Mouse (Mus musculus): Measurements from ENCODE around the gene Dus2. TPM values are rescaled to one million over a fixed set of nuclear protein-coding genes. Genes with fewer than 3 reads are reported as not detected.

Gene Dus2
- total RNA-seq, 2 experiments from 2014 or later: 8.8 to 8.9 TPM

DNA sequence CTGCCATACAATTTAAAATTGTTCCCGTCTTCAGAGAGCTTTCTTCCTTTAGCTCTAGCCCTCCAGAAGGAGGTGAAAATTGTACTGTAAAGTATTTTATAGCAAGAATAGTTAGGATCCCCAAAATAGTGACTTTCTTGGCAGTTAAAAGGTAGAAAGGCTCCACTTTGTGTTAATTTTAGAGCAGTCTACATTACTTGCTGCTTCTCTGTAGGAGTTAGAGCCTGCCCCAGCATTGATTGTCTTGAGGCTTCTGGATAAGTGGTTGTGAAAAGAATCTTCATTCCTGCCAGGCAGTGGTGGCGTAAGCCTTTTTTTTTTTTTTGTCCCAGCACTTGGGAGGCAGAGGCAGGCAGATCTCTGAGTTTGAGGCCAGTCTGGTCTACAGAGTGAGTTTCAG is 75.6 kb downstream of the Dus2 start:
- DNase-seq (ENCODE audit: low spot score): no peak
- intact Hi-C loops (cut with DNase I): no loop called here

DNA sequence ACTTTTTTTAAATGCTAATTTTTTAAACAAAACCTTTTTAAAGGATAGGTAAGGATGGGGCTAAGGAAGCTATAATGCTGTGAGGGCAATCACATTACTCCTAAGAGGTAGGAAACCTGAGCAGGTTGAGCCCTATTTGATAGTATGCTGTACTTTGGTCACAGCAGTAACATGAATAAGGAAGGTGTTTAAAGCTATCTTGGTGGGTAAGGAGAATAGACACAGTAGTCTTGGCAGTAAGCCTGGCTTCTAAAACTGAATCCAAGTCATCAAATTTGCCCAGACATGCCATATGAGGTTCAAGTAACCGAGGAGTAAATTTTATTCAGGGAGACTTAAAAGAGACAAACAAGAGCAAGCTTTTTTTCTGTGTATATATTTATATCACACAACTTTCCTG is 78.4 kb downstream of the Dus2 start:
- intact Hi-C loops (cut with DNase I): no loop called here
- DNase-seq (ENCODE audit: low spot score): no peak

DNA sequence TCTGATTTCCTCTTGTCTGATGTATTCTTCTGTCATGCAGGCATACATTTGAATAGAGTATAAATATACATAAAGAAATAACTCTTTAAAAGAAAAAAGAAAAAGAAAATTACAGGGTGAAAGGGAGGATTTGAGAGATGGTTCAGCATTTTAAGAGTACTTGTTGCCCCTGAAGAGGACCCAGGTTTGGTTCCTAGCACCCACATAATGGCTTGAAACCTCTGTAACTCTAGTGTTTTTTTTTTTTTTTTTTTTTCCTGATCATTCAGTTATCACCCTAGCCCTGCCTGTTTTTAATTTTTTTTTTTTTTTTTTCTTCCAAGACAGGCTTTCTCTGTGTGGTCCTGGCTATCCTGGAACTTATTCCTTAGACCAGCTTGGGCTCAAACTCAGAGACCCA is 81.0 kb downstream of the Dus2 start:
- intact Hi-C loops (cut with DNase I): no loop called here
- no peak for DNase-seq (ENCODE audit: low spot score)

DNA sequence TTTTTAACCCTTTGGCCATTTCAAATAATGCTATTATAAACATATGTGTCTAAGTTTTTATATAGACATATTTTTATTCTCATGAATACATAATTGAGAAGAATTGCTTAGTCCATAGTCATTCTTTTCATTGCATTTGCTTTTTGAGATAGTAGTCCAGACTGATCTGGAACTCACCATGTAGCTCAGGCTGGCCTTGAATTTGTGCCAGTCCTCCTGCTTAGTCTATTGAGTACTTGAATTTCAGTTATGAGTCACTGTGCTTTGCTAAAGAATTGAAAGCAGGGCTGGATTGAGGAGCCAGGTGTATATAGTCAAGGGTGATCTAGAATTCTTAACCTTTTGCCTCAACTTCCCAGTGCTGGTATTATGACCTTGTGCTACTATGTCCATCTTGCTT is 83.1 kb downstream of the Dus2 start:
- intact Hi-C loops (cut with DNase I): no loop called here
- no peak for DNase-seq (ENCODE audit: low spot score)

DNA sequence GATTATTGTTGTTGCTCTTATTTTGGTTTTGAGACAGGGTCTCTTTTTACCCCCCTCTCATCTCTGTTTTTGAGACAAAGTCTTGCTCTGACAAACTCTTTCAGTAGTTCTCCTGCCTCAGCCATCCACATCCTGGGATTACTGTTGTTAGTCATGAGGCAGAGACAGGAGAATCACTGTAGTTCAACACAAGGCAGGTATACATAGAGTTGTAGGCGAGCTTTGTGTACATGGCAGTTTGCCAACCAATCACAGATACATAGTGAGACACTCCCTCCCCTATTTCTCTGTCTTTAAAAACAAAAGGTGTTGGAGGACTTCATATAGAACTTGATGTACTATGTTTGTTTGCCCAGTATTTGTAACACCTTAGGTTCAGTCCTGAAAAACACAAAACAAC is 83.5 kb downstream of the Dus2 start:
- no peak for DNase-seq (ENCODE audit: low spot score)
- intact Hi-C loops (cut with DNase I): loop anchor here (5.0 kb wide), 1 partner anchor 82 kb away; the partner anchor contains the start of gene Dus2

DNA sequence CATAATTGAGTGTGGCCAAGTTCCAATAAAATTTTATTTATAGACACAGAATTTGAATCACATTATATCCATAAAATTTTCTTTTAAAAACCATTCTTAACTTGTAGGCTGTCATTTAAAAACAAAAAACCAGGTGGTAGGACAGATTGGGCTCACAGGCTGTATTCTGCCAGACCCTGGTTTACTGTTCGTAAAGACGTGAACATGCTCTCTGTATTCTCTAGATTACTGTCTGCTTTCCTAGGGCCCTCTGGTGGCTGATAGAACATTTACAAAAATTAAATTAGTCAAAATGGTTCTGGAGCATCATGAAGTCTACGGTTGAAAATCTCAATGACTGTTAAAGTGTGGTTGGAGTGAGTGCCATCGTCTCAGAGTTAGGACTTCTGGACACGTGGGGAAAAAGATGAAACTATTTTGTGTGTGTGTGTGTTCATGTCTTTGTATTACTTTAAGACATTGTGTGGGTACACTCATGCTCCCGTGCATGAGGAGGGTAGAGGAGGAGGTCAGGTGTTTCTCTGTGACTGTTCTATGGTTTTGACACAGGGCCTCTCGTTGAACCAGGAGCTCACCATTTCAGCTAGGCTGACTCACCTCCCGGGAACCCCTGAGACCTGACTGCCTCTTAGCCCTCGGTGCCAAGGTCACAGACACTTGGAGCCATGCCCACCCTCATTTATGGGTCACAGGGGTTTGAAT is 84.2 kb downstream of the Dus2 start:
- intact Hi-C loops (cut with DNase I): loop anchor here (5.0 kb wide), 1 partner anchor 83 kb away; the partner anchor contains the start of gene Dus2
- no peak for DNase-seq (ENCODE audit: low spot score)

DNA sequence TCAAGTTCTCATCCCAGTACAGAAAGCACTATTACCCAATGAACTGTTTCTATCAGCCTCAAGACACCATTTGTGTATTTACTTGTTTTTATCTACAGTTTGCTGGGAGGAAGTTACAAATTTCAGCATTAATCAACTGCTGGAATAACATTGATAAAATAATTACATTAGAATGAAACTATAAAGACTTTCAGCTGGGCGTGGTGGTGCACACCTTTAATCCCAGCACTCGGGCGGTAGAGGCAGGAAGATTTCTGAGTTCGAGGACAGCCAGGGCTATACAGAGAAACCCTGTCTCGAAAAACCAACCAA is 84.7 kb downstream of the Dus2 start:
- intact Hi-C loops (cut with DNase I): loop anchor here (5.0 kb wide), 1 partner anchor 84 kb away; the partner anchor contains the start of gene Dus2
- no peak for DNase-seq (ENCODE audit: low spot score)

DNA sequence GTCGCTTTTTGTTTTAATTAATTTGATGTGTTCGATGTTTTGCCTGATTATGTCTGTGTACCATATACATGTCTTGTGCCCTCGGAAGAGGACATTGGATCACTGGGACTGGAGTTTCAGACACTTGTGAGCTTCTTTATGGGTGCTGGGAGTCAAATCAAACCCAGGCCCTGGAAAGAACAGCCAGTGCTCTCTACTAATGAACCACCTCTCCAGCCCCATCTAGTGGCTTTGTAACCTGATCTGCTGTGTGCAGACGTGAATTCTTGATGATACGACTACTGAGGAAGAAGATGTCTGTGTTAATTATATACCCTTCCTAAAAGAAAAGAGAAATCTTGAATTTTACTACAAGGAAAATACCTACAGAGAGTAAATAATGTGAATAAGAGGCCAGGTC is 85.5 kb downstream of the Dus2 start:
- intact Hi-C loops (cut with DNase I): loop anchor here (5.0 kb wide), 1 partner anchor 84 kb away; the partner anchor contains the start of gene Dus2
- no peak for DNase-seq (ENCODE audit: low spot score)

DNA sequence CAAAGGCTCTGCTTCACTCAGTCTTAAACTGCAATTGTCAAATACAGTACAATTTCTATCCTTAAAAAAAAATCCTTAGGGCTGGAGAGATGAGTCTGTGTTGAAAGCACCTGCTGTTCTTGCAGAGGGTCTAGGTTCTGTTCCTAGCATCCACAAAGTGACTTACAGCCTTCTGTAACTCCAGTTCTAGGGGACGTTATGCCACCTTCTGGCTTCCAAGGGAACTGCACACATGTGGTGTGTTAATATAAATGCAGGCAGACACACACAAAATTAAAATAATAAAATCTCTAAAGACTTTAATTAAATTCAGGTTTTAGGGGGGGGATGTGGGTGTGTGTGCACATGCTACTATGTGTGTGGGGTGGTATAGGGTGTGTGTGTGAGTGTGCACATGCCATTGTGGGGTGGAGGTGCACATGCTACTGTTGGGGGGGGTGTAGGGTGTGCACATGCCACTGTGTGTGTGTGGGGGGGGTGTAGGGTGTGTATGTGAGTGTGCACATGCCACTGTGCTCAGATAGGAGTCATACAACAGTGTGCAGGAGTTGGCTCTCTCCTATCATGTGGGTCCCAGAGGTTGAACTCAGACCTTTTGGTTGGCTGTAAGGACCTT is 86.4 kb downstream of the Dus2 start:
- intact Hi-C loops (cut with DNase I): loop anchor here (5.0 kb wide), 1 partner anchor 85 kb away; the partner anchor contains the start of gene Dus2
- DNase-seq (ENCODE audit: low spot score): no peak

DNA sequence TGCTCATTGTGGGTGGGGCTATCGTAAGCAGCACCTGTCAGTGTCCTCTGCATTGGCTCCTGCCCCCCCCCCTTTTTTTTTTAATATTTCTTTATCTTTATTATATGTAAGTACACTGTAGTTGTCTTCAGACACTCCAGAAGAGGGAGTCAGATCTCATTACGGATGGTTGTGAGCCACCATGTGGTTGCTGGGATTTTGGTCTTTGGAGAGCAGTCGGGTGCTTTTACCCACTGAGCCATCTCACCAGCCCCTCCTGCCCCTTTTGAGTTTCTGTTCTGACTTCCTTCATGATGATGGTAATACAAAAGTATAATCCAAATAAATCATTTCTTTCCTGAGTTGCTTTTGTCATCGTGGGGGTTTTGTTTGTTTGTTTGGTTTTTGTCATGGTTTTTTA is 111.2 kb downstream of the Dus2 start:
- no peak for DNase-seq (ENCODE audit: low spot score)
- intact Hi-C loops (cut with DNase I): no loop called here

Small RNA genes within 50 kb of the gene (microRNA-seq; reads per million reads assigned to microRNA genes)
- gene Mir7074: not detected

Other genes with a start within 250 kb of the Dus2 start
- gene Gfod2, start 232.7 kb upstream of the Dus2 start, total RNA-seq (2021): 1 to 10 TPM; 4.2 to 4.8 TPM
- 10 to 100 TPM; 19.1 to 19.2 TPM for gene Ranbp10, start 164.0 kb upstream of the Dus2 start, total RNA-seq (2021)
- not detected for gene Tsnaxip1, start 163.6 kb upstream of the Dus2 start, total RNA-seq (2021)
- 1 to 10 TPM; 2.2 to 2.9 TPM for gene Cenpt, start 138.1 kb upstream of the Dus2 start, total RNA-seq (2021)
- 10 to 100 TPM; 23.8 to 27.4 TPM for gene Thap11, start 136.2 kb upstream of the Dus2 start, total RNA-seq (2021)
- gene Nutf2, start 130.8 kb upstream of the Dus2 start, total RNA-seq (2021): 10 to 100 TPM; 30.7 to 35.0 TPM
- 10 to 100 TPM; 23.5 to 23.8 TPM for gene Edc4, start 110.5 kb upstream of the Dus2 start, total RNA-seq (2021)
- gene Nrn1l, start 97.8 kb upstream of the Dus2 start, total RNA-seq (2021): under 1 TPM; 0.61 to 0.65 TPM
- gene Pskh1, start 90.9 kb upstream of the Dus2 start, total RNA-seq (2021): 10 to 100 TPM; 16.0 to 16.6 TPM
- under 1 TPM in 1 of 2 experiments, not detected in 1; 0.31 TPM for gene Ctrl, start 57.5 kb upstream of the Dus2 start, total RNA-seq (2021)
- gene Psmb10, start 52.9 kb upstream of the Dus2 start, total RNA-seq (2021): 10 to 100 TPM; 64.8 to 68.3 TPM
- gene Lcat, start 48.0 kb upstream of the Dus2 start, total RNA-seq (2021): 1 to 10 TPM in 1 of 2 experiments, under 1 TPM in 1; 0.75 to 1.3 TPM
- 10 to 100 TPM; 39.4 to 48.7 TPM for gene Slc12a4, start 25.2 kb upstream of the Dus2 start, total RNA-seq (2021)
- not detected for gene Dpep3, start 11.9 kb upstream of the Dus2 start, total RNA-seq (2021)
- gene Dpep2nb, start 14.6 kb downstream of the Dus2 start, total RNA-seq (2021): not detected
- gene Ddx28, start 20.5 kb downstream of the Dus2 start, total RNA-seq (2021): 10 to 100 TPM; 10.1 to 10.3 TPM
- 10 to 100 TPM; 19.3 to 21.7 TPM for gene Nfatc3, start 67.5 kb downstream of the Dus2 start, total RNA-seq (2021)
- under 1 TPM; 0.53 to 0.60 TPM for gene Esrp2, start 145.6 kb downstream of the Dus2 start, total RNA-seq (2021)
- 1 to 10 TPM; 7.8 to 8.7 TPM for gene Pla2g15, start 159.1 kb downstream of the Dus2 start, total RNA-seq (2021)
- 10 to 100 TPM; 12.0 to 12.2 TPM for gene Slc7a6, start 177.5 kb downstream of the Dus2 start, total RNA-seq (2021)
- gene Slc7a6os, start 219.6 kb downstream of the Dus2 start, total RNA-seq (2021): 10 to 100 TPM in 1 of 2 experiments, 1 to 10 TPM in 1; 9.6 to 10.9 TPM
- gene Prmt7, start 219.6 kb downstream of the Dus2 start, total RNA-seq (2021): 10 to 100 TPM; 23.1 to 25.8 TPM